Mouse (Mus musculus) gastrocnemius, postnatal 4 days (tissue): ENCODE measurements at regions not wholly inside any gene's neighbourhood (a gene's known extent, or its start where the extent isn't known, plus 50 kb on each side); places are given as distances from the start of the nearest gene placed in this dataset.

Experiments used
- DNase-seq, 2 experiments: peaks; one replicate each; pipeline ENCODE4 v3.0.0; 2021 to 2022; ENCODE audit warnings: low spot score in 2 of 2, mixed read lengths in 2 of 2

GRCm38 (mm10) chr3:149819081-149819480 lies 828.7 kb upstream of the Adgrl2 start:
- DNase-seq: no peak

- no peak for DNase-seq
Observed at GRCm38 (mm10) chr3:149811036-149811435, 820.7 kb upstream of the Adgrl2 start.

GRCm38 (mm10) chr3:149805345-149805744 lies 815.0 kb upstream of the Adgrl2 start:
- no peak for DNase-seq

GRCm38 (mm10) chr3:149796123-149796522 lies 805.8 kb upstream of the Adgrl2 start:
- no peak for DNase-seq

GRCm38 (mm10) chr3:149791593-149791992 lies 801.2 kb upstream of the Adgrl2 start:
- no peak for DNase-seq

GRCm38 (mm10) chr3:149786096-149786495 lies 795.7 kb upstream of the Adgrl2 start:
- no peak for DNase-seq

- no peak for DNase-seq
Observed at GRCm38 (mm10) chr3:149783903-149784608, 793.7 kb upstream of the Adgrl2 start.

GRCm38 (mm10) chr3:149767847-149768421 lies 777.6 kb upstream of the Adgrl2 start:
- DNase-seq: no peak

- no peak for DNase-seq
Observed at GRCm38 (mm10) chr3:149761245-149761644, 770.9 kb upstream of the Adgrl2 start.

- DNase-seq: no peak
Observed at GRCm38 (mm10) chr3:149757910-149758592, 767.7 kb upstream of the Adgrl2 start.

GRCm38 (mm10) chr3:149736069-149736468 lies 745.7 kb upstream of the Adgrl2 start:
- DNase-seq: no peak

- no peak for DNase-seq
Observed at GRCm38 (mm10) chr3:149726212-149726611, 735.9 kb upstream of the Adgrl2 start.

GRCm38 (mm10) chr3:149724879-149725278 lies 734.5 kb upstream of the Adgrl2 start:
- DNase-seq: no peak

GRCm38 (mm10) chr3:149721832-149722231 lies 731.5 kb upstream of the Adgrl2 start:
- no peak for DNase-seq

GRCm38 (mm10) chr3:149720306-149720705 lies 730.0 kb upstream of the Adgrl2 start:
- no peak for DNase-seq

- no peak for DNase-seq
Observed at GRCm38 (mm10) chr3:149705724-149706123, 715.4 kb upstream of the Adgrl2 start.

GRCm38 (mm10) chr3:149705322-149705721 lies 715.0 kb upstream of the Adgrl2 start:
- no peak for DNase-seq

- no peak for DNase-seq
Observed at GRCm38 (mm10) chr3:149704478-149704877, 714.1 kb upstream of the Adgrl2 start.

GRCm38 (mm10) chr3:149683561-149683960 lies 693.2 kb upstream of the Adgrl2 start:
- DNase-seq: no peak

- DNase-seq: no peak
Observed at GRCm38 (mm10) chr3:149682246-149682645, 691.9 kb upstream of the Adgrl2 start.

GRCm38 (mm10) chr3:149673926-149674325 lies 683.6 kb upstream of the Adgrl2 start:
- no peak for DNase-seq

- DNase-seq: no peak
Observed at GRCm38 (mm10) chr3:149664624-149665023, 674.3 kb upstream of the Adgrl2 start.
